Mouse (Mus musculus) megakaryocyte, adult 5-6 weeks (primary cell): ENCODE measurements around the gene Rere. TPM values are rescaled to one million over a fixed set of nuclear protein-coding genes. Genes with fewer than 3 reads are reported as not detected.
"Not testable (repeated sequence)": the region's sequence is repeated elsewhere in the genome, so short reads cannot be mapped to it uniquely, and the experiment has no call there.

ENCODE experiments used
- ATAC-seq: 2 replicates; pipeline ENCODE4 v1.8.0; 2016; ENCODE audit warnings: mild to moderate bottlenecking, inconsistent platforms; ENCODE audit not compliant: poor library complexity, severe bottlenecking
- total RNA-seq, 2 experiments: library from RNA; stranded (forward) in 1 of 2; stranded (reverse) in 1 of 2; fragments of 153-499, 151-499 nt in 1 of 2; fragments of 221-1000, 200-1000 nt in 1 of 2; gene quantifications; 2 replicates each; pipeline versions ENCODE4 v1.2.3 to v1.2.4; 2015 to 2017

Gene Rere
- total RNA-seq, 2 experiments from 2014 or later: 16.3 to 65.8 TPM

DNA sequence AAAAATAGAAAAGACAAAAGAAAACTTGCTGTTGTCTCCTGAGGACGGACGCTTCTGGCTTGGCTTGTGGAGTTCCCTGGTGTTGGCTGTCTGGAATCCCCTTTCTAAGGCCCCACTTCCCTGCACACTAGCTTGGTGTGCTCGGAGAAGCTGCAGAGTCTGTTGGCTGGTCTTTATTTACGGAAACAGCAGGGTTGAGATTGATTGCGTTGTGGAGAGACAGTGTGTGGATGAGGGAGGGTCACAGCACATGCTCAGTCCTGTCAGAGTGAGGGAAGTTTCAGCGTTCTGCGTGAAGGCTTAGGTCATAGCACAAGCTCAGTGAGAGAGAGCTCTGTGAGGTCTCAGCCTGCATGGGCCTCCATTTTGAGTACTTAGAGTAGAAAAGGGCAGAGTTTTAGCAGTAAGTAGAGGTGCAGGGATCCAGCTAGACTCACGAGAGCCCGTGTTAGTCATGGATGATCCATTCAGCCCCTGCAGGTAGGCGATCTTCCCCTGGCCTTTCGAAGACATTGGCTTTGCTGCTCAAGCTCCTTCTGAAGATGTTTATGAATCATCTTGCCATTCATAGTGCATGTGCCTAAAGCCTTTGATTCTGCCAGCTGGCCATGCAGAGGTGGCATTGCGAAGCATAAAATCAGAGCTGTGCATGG is 206.8 kb downstream of the Rere start:
- peak; percentile 77 for ATAC-seq

DNA sequence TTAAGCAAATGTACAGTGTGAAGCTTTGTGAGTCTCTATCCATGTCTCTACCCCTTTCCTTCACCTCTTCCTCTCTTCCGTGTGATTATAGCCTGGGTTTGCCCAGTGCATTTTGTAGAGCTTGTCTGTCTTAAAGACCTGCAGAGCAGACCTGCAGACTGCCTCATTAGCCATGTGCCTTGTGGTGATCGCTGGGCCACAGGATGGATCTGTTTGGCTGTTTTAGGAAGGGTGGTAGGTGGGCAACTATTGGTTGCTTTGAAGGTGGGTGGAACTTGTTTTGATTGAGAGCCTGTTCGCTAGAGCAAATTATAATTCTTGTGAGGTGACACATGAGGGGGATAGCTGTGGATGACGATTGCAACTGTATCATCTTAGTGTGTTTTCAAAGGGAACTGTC is 207.3 kb downstream of the Rere start:
- no peak for ATAC-seq

DNA sequence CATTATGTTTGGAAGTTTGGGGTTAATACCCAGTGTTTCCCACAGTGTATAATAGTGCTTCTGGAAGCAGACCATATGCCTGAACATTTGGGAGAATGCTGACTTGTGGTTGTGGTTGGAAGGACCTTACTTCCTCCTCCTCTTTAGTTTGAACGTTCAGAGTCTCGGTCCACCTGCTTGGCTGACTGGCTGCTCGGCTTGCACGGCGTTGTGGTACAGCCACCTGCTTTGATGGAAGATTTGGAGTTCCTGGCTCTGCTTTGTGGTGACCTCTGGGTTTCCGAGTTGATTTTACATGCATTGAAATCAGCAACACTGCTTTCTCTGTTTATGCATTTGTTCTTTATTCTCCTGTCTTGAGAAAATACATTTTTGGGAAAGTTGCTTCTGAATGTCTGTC is 208.6 kb downstream of the Rere start:
- peak; percentile 29; the same call in 1 of the 2 replicates for ATAC-seq

DNA sequence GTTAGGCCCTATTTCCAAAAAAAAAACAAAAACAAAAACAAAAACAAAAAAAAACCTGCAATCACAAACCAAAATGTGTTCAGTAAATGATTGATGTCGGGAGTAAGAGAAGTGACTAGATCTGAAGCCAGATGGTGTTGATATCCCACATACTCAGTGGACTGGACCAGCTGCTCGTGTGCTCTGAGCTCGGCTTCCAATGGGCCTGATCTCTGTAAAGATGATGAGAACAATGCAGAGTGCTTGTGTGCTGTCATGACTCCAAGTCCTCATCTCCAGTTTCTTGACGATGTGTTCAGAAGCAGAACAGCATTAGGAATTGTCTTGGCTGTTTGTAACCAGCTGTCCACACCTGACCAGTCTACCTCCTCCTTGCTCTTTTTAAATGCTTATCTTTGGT is 210.3 kb downstream of the Rere start:
- no peak for ATAC-seq

DNA sequence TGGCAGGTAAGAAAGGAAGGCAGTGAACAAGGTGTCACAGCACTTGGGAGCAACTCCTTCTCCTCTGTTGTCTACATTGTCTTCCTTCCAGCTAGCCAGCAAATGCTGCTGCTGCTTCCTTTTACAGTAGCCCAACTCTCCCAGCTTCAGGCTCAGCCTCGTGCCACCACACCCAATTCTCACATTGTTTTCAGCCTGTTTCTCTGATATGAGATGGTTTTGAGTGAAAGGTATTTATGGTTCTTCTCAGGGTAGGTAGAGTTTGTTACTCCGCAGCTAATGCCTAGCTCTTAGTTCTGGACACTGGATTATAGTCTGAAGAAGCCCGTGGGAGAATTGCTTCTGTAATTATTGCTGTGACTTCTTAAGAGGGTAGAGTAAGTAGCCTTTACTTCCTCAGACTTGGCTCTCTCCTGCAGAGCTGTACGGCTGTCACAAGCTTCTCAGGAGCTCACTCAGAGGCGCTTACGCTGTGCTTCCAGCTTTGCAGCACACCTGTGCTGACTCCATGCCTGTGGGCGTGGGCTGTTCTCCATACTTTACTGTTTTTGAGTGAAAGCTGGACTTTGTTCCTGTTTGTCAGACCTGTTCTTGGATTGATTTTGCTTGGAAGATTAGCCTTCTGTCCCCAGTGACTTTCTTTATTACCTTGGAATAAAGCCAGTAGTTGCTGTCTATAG is 212.0 kb downstream of the Rere start:
- no peak for ATAC-seq

DNA sequence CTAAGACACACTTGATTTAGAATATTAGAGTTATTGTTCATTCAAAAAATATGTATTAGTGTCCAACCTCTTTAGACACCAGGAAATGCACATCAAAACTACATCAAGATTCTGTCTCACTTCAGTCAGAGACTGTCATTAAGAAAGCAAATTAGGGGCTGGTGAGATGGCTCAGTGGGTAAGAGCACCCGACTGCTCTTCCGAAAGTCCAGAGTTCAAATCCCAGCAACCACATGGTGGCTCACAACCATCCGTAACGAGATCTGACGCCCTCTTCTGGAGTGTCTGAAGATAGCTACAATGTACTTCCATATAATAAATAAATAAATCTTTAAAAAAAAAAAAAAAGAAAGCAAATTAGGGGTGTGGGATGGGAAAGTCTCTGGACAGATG is 212.5 kb downstream of the Rere start:
- ATAC-seq: not testable (repeated sequence)

DNA sequence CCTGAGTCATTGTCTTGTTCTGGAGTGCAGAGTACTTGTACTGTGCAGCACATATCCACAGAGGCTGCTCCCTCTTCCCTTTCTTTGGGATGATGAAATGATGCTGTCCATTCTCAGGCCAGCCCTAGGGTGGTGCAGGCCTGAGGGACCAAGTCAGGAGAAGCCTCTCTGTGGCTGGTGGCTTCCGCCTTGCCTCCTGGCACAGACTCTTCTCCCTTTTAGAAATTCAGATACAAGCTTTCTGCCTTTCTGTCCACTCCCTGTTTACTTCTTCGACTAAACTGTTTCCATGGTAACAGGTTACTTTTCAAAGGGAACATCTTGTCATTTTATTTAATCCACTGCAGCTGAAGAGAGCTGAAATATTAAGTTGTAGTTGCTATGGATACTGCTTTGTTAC is 214.1 kb downstream of the Rere start:
- peak; percentile 93 for ATAC-seq

DNA sequence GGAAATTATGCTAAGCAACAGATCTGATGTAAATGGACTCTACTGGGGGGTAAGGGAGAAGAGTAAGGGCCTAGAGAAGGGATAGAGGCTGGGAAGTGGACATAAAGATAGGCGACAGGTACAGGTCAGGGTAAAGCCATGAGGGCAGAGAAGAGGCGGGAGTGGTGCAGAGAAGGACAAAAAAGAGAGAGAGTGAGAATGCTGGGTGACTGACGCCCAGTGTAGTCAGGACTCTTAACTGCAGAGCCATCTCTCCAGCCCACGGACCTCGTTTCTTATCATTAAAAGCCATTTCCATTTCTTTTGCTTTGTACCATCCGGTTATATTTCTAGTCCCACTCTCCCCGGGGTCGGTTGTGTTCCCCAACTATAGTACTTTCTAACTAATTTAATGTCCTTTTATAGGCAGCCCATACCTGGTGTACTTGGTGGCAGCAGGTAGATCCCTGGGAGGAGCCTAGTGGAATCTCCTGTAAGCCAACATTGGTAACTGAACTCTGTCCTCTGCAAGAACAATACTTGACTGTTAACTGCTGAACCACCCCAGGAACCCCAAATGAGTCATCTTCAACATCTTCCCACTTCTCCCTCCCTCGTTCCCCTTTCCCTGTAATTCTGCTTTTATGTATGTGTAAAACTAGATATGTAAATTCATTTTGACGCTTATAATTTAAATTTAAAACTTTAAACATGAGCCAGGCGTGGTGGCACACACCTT is 223.0 kb downstream of the Rere start:
- peak; percentile 43; the same call in 1 of the 2 replicates for ATAC-seq

DNA sequence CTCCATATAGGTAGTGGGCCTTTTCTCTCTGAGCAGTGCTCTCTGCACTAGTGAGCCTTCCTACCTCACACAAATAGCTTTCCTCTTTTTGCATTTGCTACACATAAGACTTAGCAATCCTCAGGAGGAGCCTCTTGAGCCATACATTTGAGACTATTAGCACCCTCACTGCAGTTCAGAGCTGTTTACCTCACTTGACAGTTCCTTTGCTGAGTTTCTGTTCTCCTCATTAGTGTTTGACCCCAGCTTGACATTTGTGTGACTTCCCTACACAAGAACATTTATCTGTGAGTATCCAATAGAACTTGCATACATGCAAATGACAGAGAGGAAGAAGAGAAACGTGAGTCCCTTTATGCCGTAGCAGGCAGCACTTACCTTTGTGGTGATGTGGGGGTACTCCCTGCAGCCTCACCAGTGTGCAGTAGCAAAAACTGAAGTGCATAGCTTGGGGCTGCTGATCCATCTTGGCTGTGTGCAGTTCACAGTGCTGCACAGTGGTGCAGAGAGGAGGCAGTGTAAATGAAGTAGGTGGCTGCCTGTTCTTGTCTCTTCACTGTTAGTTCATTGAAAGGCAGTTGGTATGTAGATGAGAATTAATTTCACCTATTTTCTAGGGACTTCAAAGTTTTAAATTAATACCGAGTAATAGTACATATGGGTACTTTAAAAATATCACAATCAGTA is 227.7 kb downstream of the Rere start:
- peak; percentile 91 for ATAC-seq

DNA sequence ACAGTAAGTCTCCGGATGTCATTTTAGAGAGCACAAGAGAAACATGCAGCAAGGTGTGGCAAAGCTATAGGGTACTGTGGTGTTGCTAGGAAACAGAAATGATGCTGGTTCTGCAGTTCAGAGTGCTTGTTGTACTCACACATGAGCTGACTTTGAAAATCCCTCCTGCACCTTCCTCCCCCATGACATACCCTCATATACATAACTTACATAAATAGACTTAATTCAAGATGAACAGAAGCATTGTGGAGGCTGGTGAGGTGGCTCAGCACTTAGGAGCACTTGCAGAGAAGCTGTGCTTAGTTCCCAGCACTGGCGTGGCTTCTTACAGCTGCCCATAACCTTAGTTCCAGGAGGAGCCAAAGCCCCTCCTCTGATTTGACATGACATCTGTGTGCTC is 228.6 kb downstream of the Rere start:
- no peak for ATAC-seq

DNA sequence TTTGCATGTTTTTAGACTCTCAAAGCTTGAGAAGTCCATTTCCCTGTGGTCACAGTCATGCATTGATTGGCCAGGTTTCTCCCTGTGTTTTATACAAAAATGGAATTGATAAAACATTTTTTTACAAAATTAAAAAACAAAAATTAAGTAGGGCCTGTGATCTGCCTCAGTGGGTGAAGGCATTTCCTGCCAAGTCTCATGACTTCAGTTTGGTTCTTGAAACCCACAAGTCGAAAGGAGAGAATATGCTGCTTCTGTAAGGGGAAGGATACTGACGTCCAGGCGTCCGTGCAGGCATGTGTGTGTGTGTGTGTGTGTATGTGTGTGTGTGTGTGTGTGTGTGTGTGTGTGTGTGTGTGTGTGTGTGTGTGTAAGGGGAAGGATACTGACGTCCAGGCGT is 231.9 kb downstream of the Rere start:
- not testable (repeated sequence) for ATAC-seq

DNA sequence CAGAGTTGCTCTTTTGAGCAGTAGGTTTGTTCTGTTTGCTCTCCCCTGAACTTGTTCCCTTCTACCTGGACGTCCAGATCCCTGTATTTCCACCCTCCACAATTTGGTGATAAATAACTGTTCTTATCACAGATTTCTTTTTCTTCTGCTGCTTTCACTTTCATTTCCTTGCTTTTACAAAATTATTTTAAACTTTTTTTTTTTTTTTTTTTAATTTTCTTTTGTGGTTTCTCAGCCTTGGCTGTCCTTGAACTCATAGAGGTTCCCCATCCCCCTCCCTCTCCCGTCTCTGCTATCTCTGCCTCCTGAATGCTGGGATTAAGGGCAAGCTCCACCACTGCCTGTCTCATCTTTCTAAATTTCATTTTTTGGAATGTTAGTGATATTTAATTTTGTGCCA is 234.8 kb downstream of the Rere start:
- ATAC-seq: no peak

DNA sequence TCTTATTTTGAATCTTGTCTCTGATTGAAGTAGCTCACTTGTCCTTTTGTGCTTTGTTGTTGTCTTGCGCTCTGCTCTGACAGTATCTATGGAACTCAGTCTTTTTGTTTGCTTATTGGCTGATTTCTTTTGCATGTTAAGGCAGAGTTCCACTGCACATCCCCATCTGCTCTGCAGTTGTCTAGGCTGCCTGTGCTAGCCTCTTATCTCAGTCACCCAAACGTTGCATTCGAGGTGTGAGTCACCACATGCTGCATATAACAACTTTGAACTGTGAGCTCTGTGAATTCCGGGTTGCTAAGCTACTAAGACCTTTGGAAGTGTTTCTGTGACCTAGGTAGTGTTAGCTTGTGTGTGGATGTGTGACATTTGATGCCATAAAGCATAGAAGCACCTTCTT is 235.9 kb downstream of the Rere start:
- peak; percentile 68 for ATAC-seq

DNA sequence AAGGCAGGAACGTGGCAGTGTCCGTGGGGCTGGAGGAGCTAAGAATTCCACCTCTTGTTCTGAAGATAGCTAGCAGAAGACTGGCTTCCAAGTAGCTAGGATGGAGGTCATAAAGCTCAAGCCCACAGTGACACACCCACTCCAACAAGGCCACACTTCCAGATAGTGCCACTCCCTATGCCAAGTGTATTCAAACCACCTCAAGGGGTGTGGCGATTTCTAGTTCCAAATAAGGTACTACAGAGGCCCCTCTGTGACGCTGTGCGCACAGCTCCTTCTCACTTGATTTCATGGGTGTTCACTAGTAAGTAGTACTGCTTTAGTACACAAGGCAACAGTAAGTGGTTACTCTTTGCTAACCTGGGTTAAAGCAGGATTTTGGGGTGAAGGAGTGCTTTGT is 237.4 kb downstream of the Rere start:
- ATAC-seq: peak; percentile 45; the same call in 1 of the 2 replicates

DNA sequence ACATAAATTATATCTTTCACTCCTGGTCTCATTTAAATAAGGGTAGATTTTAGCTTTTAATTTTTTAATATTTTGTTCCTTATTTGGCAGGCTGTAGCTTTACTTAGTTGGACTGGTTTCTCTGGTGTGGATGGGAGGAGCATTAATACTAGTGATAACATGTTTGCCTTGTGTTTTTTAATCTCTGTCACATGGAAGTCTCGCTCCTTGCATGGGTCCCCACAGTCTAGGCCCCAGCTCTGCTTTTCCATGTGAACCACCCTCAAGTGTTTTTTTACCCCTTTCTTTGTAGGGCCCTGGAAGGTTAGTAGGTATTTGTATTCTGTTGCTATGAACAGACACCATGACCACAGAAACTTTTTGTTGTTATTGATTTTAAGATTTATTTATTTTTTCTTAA is 238.6 kb downstream of the Rere start:
- ATAC-seq: no peak

DNA sequence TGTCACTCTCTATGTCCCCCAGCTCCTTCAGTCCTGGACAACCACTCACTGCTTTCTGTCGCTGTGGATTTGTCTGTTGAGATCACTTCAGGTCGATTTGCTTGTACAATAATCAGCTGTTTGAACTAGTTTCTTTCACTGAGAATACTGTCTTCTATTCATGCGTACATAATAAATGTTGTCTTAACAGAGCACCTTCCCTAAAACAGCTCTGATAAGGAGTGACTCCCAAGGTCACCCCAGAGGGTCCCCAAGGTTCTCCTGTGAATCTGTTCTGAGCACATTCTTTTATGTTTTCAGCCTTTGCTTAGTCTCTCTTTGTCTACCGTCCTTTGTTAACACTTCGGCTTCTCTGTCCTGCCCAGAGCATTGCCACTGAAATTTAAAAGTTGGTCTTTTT is 241.0 kb downstream of the Rere start:
- ATAC-seq: no peak

DNA sequence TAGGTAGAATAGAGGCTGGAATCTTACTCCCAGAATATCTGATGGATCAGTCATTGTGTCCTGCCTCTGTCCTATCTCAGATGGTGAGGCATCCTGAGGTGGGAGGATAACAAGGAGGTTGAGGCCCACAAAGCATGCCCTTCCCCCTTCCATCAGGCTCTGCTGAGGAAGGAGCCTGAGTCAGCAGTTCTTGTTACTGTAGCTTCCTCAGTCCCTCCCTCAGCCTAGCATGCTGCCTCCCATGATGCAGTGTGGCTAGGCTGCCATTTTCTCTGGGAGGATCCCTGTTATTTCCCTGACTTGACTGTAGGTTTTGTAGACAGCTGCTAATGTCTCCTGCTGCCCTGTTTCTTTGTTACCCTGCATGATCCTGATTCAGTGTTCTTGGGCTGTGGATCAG is 241.9 kb downstream of the Rere start:
- ATAC-seq: peak; percentile 74

DNA sequence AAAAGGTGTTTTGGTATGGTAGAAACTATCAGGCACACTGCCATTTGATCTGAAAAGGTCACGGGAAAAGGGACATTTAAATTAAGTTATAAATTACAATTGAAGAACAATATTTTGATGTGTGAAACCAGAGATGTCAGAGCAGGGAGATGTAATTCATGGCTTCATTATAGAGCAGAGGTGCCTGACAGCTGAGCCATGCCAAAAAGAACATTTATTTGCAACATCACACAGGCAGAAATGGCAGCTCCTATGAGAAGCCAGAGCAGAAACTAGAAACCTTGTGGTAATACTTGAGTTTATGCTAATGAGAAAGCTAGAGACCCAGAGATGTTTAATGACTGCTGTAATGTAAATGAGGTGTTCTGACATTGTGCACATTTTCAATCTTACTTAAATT is 244.8 kb downstream of the Rere start:
- no peak for ATAC-seq

DNA sequence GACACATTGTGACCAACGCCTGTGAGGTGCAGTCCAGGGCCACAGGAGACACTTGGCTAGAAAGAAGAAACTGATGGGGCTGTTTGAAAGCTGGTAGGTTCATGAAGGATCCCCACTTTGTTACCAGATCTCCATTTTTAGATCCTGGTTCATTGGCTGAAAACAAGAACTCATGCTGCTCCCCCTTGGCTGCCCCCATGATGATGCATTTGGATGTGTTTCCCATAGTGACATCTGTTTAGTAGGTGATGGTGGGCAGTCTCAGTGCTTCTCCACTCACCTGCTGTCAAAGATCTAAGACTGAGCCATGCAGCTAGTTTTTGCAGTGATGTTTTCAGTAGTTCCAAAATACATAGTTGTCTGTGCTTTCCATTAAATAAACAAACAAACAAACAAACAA is 247.0 kb downstream of the Rere start:
- ATAC-seq: no peak

DNA sequence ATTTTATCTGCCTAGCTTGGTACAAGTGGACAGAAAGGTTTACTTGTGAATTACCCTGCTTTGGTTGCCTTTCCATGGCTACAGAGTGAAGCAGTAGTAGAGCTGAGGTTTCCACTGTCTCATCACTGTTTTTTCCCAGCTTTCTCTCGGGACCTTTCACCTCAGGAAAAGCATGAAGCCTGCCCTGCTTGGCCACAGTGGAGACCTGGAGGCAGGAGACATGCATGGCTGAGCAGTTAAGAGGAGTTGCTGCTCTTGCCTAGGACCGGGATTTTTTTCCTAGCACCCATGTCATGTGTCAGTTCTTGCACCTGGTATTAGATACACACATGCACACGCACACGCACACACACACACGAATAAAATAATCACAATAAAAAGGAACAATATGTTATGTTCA is 247.4 kb downstream of the Rere start:
- ATAC-seq: no peak

DNA sequence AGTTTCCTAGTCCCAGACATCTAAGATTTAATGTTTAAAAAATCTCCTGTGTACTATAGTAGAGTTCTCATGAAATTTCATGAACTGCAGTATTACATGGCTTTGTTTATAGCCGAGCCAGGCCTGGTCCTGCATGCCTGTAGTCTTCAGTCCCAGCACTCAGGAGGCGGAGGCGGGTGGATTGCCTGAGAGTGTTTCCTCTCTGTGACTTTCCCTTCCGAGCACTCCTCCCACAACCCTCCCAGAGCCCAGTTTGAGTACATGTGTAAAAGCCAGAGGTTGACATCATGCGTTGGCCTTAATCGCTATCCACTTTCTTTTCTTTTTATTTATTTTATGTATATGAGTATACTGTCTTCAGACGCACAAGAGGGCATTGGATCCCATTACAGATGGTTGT is 250.4 kb downstream of the Rere start:
- ATAC-seq: no peak
